Mouse (Mus musculus) lung, postnatal 36 days (tissue): ENCODE data around the gene Malsu1.

Source experiments
- DNase-seq: peaks from one replicate; pipeline ENCODE4 v3.0.0; 2022; ENCODE audit warnings: mixed read lengths

The Malsu1 gene

DNA sequence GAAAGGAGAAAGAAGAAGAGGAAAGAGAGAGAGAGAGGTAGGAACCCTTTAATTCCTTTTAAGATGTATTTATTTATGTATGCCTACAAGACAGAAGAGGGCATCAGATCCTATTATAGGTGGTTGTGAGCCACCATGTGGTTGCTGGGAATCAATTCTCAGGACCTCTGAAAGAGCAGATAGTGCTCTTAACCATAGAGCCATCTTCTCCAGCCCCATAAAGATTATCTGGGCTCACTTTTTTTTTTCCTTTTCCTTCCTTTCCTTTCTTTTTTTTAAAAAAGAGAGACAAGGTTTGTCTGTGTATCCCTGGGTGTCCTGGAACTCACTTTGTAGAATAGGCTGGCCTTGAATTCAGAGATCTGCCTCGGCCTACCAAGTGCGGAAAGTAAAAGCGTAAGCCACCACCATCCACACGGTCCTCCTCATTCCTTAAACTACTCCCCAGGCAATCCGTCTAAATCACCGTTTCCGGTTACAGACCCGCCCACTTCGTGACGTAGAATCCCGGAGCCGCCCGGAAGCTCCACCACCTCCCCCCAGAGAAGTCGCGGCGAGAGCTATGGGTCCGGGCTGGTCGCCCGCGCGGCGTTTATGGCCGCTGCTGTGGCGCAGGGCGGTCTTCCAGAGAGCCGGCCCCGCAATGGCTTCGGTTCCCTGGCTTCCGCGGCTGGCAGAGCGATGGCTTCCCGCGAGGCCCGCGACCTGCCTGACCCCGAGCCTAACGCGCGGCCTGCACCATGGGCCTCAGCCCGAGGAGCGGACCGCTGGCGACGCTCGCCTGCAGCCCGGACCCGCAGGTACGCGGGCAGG lies at the start of gene Malsu1:
Gene Malsu1, plus strand, starts transcription at position 492 of the 813 bp plus-strand sequence.
- peak; percentile 97 for DNase-seq

DNA sequence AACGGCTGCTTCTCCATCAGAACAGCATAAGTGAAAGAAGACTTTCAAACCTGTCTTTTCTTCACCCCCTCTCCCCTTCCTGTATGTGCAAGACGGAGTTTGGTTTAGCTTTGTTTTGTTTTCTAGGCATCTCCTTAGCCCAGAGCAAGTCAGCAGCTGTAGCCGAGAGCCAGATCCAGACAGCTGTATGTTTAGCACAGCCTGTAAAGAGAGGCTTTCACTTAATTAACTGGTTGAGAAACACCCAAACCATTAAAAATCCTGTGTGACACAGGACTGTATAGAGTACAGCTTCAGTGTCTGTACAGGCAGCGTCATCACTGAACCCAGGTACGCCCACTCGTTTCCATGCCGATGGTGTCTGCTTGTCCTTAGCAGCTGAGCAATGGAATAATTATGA lies 48.3 kb upstream of the Malsu1 start:
- DNase-seq: no peak

DNA sequence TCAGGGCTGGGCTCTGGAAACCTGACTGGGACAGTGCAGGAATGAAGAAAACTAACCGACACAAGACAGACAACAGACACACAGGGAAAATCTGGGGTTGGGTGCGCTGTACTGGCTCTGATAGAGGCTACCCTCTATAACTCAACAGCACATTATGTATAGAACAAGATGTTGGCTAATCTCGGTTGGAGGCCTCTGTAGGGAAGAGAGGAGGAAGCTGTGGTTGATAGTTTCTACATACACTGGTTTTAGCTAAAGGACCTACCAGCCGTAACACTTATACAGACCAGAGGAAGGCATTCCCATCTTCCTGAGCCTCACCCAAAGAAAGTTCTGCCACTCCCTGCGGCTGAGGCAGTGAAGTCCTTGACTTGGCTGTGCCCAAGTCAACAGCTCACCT lies 47.1 kb upstream of the Malsu1 start:
- no peak for DNase-seq

DNA sequence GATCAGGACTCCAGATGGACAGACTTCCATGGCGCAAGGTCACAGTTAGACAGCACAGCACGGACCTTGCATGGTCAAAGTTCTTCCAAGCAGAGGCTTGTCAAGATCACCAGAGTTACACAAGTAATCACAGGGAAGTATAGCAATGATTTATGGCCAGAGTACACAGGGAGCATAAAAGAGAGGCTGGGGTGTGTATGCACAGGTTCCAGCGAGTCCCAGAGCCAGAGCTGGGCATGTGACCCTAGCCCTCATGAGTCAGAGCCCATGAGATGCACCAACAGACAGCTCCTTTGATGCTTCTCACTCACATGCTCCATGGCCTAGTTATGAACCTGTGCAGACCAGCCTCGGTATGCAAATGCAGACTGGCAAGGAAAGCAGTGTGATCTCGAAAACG lies 45.6 kb upstream of the Malsu1 start:
- no peak for DNase-seq

DNA sequence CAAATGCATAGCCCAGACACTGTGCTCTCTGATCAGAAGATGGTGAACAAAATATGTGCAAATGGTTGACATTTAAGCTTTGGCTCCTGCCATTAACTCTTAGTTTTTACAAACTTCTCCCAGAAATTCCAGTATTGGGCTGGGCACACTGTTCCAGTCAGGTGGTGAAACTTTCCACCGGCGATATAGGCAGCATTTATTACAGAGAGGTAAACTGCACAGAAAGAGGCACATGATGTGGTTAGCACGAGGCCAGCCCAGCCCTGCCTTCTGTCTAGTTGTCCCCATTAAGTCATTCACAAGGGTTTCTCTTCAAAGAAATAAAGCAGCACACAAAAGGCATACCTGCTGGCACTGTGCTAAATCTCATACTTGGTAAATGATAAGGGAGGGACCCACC lies 44.9 kb upstream of the Malsu1 start:
- no peak for DNase-seq

DNA sequence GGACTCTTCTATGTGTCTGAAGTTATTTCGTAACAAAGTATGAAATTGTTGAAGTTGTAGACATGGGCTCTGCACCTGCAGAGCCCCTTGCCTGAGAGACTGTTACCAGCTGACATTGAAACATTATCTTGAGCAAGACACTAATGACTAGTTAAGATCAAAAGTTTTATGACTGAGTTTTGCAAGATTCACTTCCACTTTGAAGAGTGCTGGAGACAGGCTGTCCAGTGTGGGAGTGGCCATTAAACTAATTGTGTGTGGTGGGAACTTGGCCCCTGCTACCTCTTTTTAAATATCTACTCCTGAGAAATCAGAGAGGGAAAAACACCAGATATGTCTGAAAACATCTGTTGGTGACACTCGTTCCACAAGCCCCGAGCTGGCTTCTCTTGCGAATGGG lies 42.4 kb upstream of the Malsu1 start:
- no peak for DNase-seq

DNA sequence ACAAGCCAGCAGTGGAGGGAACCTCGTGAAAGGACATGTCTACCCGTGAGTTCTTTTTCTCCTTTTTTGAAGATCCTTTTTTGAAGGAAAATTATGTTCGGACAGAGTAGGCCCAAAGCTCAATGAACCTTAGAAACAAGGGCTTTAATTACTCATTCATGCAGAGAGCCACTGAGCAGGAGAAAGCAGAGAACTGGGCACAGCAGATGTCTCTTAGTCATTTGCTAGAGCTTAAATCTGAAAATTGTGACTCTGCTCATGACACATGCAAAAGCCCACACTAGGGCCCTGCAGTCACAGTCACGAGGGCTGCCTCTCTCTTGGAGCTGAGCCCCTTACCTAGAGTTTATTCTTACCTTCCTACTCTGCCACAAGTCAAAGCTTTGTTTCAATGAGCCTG lies 40.8 kb upstream of the Malsu1 start:
- no peak for DNase-seq

DNA sequence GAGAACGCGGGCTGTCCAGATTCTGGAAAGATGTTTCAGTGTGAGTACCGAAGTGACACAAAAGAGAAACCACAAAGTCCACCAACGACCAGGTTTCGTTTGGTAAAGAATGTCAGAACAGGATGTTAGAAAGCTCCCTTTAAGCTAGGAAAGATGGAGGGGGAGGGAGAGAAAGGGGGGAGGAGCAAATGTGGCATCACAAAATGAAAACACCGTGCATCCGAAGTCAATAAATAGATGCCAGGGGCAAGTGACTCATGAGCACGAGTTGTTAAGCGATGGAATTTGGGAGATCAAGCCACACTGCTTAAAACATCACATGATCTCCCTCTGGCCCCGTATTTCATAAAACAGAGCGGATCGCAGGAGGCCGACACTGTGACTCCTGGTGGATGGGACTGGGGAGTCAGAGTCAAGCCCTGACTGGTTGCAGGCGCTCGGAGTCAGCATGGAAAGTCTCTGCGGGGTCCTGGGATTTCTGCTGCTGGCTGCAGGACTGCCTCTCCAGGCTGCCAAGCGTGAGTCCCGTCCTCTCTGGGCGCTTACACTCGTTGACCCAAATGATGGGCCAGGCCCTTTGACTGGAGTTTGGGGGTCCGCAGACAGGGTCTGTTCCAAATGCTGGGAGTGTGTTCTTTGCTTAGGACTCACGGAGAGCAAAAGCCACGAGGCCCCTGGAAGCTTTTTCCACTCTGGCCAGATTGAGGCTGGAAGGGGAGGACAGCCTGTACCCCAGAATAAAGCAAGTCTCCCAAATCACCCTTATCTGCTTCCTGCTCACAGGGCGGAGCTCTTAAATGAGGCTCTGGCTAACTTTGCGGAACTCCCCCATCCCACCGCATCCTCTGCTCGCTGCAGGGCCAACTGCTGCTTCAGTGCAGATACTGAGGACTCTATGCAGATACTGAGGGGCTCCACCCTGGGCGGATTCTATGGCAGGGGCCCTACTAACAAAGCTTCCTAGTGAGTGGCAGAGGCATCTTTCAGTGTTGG lies 37.0 kb upstream of the Malsu1 start, which contains the start of gene Gpnmb:
Gene Gpnmb, plus strand, starts transcription at position 272 of the 993 bp plus-strand sequence.
- DNase-seq: peak; percentile 37

DNA sequence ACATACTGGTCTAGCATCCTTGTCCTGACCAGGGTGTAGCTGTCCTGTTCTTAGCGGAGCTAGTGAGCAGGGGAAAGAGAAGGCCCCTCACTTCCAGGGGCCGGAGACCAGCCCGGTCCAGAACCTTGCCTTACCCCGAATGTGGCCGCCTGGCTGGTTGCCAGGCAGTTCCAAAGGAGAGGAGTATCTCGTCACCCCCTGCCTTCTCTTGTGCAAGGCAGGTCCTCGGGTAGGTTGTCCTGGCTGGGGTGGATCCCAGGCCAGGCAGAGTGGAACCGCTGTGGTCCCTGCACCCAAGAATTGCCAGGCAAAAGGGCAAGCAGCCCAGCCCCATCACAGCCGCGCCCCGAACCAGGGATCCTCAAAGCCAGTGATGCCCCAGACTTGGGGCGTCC lies 36.3 kb upstream of the Malsu1 start:
- DNase-seq: no peak

DNA sequence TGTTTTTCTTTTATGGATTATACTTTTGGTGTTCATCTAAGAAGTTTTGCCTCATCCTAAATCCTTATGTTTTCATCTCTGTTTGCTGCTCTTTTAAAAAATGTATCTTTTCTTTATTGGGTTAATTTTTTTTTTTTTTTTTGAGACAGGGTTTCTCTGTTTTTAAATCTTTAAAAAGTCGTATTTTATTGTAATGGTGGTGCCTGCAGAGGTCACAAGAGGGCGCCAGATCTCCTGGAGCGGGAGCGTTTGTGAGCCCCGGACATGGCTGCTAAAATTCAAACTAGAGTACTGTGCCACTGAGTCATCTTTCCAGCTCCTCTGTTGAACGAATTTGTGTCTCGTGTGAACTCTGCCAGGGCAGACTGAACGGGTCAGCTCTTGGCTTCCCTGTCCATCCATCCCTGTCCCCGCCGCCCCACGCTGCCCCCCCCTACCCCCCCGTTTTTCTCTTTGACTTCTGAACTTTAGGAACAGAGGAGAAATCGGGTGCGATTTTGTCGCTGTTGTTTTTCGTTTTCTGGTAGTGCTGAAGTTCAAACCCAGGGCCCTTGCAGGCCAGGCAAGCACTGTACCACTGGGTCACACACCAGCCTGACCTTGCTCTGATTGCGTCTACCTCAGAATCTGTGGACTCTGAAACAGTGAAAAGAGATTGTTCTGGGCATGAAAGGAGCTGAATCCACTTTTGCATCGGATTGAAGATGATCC lies 34.0 kb upstream of the Malsu1 start:
- peak; percentile 70 for DNase-seq

DNA sequence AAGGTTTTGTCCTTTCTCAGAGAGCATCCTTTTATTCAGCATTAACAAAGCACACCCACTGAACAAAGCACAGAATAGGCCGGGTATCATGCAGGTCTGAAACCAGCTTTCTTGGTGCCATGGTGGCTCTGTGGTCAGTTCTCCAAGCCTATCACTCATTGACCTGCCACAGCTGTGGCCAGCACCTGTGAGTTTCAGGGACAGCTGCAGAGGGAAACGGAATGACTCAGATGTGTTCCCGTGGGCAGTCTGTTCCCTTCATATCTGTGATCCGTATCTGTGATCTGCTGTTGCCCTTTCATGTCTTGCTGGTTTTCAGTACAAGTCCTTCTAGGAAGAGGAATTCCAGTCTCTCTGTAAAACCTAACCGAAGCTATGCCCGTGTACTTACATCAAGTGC lies 27.1 kb upstream of the Malsu1 start:
- DNase-seq: no peak

DNA sequence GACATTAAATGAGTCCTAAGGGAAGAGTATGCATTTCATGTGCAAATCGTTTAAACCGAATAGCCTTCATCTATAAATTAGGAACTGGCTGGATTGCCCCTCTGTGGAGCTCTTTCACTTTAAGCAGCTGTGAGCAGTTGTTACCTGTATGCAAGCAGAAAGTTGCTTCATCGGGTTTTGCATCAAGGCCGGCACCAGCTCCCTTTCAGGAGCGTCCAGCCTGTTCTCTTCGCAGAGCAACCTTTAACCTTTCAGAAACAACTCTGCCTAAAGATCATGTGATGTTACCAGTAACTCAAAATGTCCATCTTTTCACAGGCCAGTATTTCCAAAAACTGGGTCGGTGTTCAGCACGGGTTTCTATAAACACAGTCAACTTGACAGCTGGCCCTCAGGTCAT lies 26.6 kb upstream of the Malsu1 start:
- no peak for DNase-seq

DNA sequence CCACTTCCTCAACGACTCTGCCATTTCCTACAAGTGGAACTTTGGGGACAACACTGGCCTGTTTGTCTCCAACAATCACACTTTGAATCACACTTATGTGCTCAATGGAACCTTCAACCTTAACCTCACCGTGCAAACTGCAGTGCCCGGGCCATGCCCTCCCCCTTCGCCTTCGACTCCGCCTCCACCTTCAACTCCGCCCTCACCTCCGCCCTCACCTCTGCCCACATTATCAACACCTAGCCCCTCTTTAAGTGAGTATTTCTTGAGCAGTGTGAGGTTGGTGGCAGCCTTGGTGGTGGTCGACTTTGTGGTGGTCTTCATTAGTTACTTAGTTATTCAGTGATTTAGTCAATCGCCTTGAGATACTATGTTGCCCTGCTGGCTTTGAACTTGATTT lies 25.7 kb upstream of the Malsu1 start:
- no peak for DNase-seq

DNA sequence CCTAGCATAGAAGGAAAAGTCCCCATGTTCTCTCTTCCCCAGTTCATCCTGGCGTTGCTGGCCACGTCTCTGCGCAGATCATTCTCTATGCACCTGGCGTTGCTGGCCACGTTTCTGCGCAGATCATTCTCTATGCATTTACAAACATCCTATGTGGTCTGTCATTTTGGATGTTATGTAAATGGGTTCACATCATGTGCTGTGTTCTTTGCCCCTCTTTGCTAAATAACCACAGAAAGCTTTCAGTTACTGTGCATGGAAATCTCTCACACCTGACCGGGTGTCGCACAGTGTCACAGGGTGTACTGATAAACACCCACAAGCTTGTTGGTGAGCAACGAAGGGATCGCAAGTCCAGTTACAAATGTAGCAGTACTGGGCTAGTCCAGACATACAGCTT lies 25.2 kb upstream of the Malsu1 start:
- DNase-seq: no peak

DNA sequence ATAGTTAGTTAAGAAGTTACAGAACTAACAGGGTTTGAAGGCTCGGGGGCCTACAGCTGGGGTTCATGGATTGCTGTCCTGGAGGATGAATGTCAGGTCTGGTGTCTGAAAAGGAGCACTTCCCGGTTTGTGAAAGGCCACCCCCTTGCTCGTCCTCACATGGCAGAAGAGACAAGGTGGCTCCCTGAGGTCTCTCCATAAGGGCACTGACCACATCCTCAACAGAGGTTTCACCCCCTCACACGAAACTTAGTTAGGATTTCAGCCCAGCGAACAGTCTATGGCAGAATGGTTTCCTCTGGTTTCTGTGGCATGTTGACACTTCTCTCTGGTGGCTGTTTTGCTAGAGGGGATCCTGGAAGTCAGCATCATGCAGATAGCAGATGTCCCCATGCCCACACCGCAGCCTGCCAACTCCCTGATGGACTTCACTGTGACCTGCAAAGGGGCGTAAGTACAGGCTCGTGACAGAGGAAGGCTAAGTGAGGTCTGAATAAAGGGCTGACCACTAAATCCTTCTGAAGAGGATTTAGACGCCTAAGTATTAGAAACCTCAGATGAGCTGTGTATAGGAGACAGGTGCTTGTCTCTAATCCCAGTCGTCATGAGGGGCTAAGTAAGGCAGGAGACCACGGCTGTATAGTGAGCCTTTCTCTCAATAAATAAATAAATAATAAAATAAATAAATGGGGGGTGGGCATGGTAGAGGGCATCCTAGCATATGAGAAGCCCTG lies 22.8 kb upstream of the Malsu1 start:
- no peak for DNase-seq

DNA sequence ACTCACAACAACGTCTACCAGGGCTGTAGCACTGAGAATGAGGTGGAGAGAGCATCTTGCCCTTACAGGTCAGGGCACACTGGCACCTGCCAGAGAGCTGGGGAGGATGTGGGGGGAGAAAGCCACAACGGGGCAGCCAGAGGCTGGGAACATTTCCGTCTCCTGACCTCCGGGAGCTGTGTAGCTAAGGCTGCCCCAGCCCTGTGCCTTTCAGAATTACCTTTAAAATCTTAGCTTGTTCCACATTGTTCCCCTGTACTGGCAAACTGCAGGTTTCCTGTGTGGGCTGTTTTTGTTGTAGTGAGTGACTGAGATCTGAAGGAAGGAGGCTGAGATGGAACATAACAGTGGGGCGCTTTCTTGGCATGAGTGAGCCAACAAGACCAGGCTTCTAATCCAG lies 21.4 kb upstream of the Malsu1 start:
- no peak for DNase-seq

DNA sequence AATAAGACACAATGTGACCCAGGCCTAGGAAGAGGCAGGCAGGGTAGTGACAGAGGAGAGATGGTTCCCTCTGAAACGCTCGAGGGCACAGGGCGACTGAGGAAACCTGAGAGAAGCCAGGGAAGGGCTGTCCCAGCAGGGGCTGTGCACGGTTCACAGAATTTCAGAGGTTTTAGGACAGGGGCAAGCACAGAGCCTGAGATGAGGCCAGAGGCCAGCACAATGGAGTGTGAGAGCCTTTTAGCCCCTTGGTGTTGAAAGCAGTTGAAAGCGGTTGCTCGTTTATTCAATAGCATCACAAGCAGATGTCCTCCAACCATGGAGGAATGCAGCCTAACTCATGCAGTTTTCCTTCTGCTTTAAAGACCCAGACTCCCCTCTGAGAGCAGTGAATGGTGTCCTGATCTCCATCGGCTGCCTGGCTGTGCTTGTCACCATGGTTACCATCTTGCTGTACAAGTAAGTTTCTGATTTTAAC lies 18.3 kb upstream of the Malsu1 start:
- no peak for DNase-seq

DNA sequence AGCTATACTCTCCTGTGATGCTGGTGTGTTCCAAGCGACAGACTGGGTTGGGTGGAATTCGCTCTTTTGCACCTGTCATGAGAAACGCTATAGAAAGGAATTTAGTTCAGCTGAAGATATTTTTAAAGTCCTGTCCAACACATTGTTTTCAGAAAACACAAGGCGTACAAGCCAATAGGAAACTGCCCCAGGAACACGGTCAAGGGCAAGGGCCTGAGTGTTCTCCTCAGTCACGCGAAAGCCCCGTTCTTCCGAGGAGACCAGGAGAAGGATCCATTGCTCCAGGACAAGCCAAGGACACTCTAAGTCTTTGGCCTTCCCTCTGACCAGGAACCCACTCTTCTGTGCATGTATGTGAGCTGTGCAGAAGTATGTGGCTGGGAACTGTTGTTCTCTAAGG lies 17.6 kb upstream of the Malsu1 start:
- no peak for DNase-seq

DNA sequence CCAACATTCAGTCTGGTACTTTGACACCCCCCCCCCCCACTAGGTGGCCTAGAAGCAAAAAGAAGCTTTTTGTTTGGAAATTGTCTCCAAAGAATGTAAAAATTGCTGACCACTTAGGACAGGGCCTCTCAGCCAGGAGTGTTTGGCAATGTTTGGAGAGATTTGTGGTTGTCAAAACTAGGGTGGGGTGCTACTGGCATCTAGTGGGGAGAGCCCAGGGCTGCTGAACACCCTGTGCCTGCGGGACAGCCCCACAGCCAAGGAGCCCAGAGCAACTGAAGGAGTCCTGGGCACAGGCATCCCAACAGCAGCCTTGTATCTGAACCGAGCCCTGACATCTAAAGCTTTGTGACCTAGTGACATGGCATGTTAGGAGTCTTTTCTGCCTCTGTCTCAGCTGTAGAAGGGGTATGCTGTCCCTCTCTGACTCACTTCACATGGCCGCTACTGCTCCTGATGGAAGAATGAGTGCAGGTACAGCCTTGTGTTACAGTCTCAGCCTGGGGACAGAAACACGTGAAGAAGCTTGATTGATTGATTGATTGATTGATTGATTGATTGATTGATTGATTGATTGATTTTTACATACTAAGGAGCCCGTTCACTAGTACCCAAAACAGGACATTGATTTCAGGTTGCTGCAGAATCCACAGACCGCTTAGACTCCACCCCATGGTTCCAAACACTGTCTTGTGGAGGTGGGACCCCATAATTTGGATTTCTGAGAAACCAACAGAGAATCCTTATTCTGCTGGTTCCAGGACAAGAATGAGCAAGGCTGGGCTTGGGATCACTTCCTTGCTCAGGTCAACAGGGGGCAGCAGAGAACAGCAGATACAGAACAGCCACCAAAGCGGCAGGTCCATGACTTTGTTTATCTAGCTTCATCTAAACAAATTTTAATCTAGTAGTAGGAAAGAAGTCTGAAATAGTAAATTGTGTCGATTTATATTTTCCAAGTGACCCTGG lies 16.3 kb upstream of the Malsu1 start:
- peak; percentile 80 for DNase-seq

DNA sequence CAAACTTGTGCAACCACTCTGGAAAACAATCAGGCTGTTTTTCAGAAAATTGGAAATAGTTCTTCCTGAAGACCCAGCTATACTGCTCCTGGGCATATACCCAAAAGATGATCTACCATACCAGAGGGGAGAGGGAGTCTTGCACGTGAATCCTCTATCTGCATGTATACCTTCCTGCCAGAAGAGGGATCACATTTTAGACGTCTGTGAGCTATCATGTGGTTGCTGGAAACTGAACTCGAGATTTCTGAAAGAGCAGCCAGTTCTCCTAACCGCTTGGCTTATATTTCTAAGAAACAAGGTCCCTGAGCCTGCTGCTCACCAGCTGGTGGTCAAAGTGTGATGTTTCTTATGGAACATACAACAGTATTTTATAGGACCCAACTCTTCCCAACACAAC lies 5.2 kb upstream of the Malsu1 start:
- DNase-seq: no peak

DNA sequence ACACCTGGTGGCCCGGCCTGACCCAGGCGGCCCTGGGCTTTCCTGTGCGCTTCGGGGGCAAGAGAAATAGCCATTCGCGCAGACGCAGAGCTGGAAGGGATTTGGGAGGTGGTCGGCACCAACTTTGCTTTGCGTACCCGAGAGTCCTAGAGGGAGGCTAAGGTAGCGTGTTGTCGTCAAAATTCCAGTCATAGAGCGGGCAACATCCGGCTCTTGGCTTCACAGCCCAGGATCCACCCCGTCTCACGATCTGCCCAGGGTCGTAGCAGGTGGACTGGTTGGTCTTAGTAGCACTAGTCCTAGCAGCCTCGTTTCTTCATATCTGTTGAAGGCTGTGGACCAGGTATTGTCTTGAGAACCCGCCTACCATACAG lies 509 bp downstream of the Malsu1 start:
- peak; percentile 10 for DNase-seq
